Mouse (Mus musculus) brain, embryonic 14.5 days (tissue): ENCODE measurements at regions not wholly inside any gene's neighbourhood (a gene's known extent, or its start where the extent isn't known, plus 50 kb on each side); places are given as distances from the start of the nearest gene placed in this dataset.
"Not testable (repeated sequence)": the region's sequence is repeated elsewhere in the genome, so short reads cannot be mapped to it uniquely, and the experiment has no call there.

Experiments
- DNase-seq: peaks from one replicate; pipeline ENCODE4 v3.0.0-alpha.2; 2011; ENCODE audit warnings: low read depth
- CTCF ChIP-seq: fragments of 200-500 bp; IDR thresholded peaks from 2 replicates; pipeline ENCODE4 v1.5.1; 2012; ENCODE audit warnings: inconsistent platforms, mild to moderate bottlenecking, moderate library complexity, borderline replicate concordance; ENCODE audit not compliant: insufficient read depth, insufficient read length; ENCODE audit errors: extremely low read depth
- POLR2A ChIP-seq: fragments of 200-500 bp; IDR thresholded peaks from 2 replicates; pipeline ENCODE4 v1.6.1; 2012; ENCODE audit warnings: mild to moderate bottlenecking, inconsistent platforms, borderline replicate concordance; ENCODE audit not compliant: poor library complexity, insufficient read depth, insufficient read length, severe bottlenecking; ENCODE audit errors: extremely low read depth

DNA sequence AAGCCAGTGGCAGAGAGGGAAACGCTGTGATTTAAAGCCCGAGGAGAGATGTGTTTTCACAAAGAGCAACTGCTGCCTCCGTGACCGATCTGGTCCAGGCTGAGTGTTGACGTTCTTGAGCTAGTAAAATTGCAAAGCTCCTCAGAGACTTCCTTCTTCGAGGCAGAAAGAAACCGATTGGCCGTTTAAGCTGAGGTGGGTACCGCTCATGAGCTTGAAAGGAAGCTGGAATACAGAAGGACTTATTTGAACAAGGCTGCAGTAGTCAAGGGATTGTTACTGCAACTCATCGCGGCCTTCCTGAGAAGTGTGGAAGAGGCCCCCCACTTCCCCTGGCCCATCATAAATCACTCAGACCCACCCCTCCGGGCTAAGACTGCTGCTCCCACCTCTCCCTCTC lies 132.9 kb upstream of the Intu start:
- TF ChIP-seq POLR2A (no peak), CTCF (no peak)
- no peak for DNase-seq

DNA sequence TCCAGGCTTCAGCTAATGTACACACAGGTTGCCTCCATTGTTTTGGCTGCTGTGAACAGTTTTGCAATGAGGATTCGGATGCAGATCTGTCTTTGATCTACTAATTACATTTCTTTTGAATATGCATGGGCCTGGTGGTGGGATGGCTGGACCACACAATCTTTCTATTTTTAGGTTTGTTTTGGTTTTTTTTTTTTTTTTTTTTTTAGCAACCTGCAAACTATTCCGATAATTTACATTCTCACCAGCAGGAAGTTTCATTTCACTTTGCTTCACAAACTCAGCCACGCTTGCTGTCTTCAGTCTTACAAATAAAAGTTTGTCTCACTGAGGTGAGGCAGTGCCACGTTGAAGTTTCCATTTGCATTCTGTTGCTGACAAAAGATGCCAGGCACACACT lies 127.7 kb upstream of the Intu start:
- TF ChIP-seq CTCF (no peak), POLR2A (no peak)
- no peak for DNase-seq

DNA sequence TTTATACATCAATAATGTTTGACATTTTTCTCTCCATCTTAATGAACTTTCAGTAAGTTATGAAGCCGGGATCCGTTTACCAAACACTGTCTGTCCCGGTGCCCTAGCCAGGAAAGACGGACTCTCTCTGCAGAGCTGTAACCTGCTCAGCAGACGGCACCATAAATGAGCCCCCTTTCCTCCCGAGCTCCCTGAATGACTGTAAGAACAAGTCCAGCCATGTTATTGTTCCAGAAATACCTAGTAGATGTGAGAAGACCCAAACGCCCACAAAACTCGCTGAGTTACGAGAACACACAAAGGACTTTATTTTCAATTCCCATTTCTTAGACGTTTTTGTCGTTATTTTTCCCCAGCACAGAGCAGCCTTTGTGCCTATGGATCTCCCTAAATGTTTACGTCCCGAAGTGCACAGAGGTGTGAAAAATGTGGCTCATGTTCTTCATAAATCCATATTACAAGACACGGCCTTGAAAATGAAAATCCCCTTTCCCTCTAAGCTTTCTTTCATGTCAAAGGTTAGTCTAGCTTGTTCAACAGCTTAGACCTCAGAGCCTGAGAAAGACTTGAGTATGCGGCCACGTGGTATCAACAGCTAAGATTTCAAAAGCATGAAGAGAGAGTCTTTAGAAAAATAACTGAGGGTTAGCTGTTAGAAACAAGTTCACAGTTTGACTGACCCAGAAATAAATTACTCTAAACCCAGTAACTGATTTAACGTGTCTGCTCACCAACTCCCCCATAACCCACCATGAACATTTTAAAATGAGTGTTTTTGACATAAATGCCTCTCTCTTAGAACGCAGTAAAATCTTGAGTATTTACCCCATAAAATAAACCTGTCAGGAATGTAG lies 125.8 kb upstream of the Intu start:
- TF ChIP-seq CTCF (no peak), POLR2A (no peak)
- DNase-seq: no peak

DNA sequence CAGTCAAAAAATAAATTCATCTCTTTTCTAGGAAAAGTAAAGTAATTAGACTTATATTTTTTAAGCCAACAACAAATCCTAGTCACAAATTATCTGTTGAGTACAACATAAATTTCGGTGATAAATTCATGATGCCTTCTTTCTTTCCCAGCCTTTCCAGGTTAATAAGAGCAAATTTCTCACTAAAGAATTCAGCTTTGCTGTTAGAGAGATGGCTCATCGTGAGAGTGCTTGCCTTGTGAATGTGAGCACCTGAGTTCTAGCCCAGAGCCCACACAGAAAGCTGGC lies 125.2 kb upstream of the Intu start:
- no peak for DNase-seq
- TF ChIP-seq POLR2A (no peak), CTCF (no peak)

DNA sequence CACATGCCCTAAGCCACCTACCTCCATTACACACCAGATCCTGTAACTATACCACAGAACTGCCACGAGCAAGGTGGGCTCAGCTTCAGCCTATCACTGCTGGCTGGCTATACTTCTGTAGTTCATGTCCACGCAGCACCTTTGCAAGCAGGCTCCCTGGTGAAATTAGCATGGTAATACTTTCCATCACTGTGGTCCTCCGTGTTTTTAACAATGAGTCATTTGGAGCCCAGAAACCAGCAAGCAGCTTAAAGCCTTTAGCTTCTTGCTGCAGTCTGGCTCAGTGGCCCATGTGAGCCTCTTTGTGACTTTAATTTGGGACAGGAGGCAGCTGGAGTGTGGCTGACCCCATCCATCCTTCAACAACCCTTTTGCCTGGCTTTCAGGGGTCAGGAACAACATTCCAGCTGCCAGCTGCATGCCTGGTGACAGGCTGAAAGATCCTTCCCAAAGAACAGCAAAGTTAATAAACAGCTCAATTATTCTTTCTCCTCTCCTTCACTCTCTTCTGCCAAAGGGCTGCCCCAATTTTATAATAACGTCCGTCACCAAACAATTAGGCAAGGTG lies 122.1 kb upstream of the Intu start:
- TF ChIP-seq CTCF: no peak
- no peak for TF ChIP-seq POLR2A

DNA sequence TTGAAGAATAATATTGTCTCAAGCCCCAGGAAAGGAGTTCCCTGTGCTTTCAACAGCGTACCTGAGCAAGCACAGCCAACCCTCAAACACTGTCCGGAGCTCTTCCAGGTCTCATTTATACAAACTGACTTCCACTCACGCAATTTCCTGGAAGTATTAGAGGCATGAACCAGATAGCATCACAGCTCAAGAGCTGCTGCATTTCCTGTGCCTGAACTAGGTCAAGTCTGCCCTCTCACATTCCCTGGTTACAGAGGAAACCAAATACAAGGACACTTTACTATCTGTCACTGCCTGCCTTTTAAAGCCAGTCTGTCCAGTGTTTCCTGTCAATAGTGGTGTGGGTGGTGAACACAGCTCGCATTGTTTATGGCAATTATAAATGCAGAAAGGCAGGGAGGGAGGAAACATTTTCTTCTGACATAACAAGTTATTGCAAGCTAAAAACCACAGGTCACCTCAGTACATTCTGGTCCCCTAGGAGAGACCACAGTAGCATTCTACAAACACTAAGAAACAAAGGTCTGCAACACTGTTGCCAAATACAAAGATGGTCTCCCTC lies 120.3 kb upstream of the Intu start:
- no peak for DNase-seq
- no peak for TF ChIP-seq POLR2A
- no peak for TF ChIP-seq CTCF

More for the DNA sequence above, 122.1 kb upstream of the Intu start:
- DNase-seq: peak; percentile 29

DNA sequence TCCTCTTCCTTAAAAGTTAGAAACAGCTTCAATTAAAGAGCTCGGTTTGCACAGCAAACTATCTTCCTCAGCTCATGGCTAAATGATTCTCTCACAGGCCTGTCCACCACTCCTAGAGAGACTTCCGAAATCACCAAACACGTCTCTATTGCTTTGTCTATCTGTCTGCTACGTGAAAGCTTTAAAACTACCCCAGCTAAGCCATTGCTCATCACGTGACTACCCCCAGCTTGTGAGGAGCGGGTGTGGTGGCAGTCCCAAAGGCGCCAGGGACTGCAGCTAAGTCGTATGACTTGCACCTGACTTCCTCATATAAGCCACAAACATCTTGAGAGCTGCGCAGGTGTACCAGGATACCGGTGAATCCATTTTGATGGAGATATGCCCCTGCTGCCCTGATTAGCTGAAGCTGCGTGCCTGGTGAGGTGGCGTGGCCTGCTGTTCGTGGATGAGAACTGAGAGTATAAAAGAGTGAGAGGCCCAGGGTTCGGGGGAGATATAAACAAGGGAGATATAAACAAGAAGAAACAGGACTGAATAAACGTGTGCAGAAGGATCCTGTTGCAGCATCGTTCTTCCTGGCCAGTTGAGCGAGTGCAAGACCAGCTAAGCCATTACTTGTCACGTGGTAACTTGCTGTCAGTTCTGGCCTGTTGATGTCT lies 105.8 kb upstream of the Intu start:
- not testable (repeated sequence) for DNase-seq

DNA sequence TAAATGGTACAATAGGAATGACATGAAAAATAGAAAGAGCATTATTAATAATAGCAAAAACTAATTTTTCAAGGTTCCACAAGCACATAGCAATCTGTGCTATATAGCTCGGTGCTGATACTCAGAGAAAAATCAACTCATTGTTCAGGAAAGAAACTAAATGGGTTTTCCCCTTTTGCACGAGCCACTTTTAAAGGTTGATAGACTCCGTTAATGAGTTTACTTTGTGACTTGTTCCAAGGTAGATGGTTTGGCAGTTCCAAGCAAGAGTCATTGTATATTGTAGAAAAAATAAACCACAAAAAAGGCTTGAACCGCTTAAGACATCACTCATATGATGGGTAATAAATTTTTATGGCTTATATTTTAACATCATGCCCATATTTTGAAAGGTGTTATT lies 105.0 kb upstream of the Intu start:
- TF ChIP-seq POLR2A: no peak
- no peak for TF ChIP-seq CTCF
- DNase-seq: no peak

DNA sequence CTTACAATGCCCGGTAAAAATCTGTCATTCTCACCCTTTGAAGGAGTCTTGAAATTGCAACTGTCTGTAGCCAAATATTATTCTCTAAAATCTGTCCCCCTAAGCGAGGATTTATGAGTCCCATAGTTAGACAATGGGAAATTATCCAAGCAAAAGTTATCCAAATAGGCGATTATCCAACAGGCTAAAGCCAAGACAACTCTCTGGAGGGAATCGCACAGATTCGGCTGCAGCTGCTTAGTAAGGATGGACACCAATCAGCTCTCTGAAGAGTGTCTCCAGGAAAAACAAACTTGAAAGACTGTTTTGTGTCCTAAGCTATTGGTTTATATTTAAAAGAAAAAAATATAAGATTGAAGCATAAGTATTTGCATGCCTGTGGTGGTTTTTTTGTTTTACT lies 103.1 kb upstream of the Intu start:
- no peak for TF ChIP-seq POLR2A
- no peak for TF ChIP-seq CTCF

DNA sequence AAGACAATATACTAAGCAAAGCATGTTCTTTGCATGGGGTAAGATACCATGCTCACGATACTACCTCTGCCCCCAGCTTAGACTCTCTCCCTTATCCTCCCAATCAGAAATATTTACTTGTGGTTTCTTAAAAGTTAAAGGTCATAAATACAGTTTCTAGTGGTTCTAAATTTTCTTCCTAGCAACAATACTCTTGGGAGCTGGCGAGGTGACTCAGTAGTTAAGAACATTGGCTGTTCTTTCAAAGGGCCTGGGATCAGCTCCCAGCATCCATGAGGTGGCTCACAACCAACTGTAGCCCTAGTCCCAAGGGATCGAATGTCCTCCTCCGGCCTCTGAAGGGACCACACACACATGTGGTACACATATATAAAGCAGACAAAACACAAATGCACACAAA lies 92.8 kb upstream of the Intu start:
- no peak for DNase-seq
- TF ChIP-seq CTCF: no peak
- no peak for TF ChIP-seq POLR2A

More for the DNA sequence above, 103.1 kb upstream of the Intu start:
- peak; percentile 24 for DNase-seq

DNA sequence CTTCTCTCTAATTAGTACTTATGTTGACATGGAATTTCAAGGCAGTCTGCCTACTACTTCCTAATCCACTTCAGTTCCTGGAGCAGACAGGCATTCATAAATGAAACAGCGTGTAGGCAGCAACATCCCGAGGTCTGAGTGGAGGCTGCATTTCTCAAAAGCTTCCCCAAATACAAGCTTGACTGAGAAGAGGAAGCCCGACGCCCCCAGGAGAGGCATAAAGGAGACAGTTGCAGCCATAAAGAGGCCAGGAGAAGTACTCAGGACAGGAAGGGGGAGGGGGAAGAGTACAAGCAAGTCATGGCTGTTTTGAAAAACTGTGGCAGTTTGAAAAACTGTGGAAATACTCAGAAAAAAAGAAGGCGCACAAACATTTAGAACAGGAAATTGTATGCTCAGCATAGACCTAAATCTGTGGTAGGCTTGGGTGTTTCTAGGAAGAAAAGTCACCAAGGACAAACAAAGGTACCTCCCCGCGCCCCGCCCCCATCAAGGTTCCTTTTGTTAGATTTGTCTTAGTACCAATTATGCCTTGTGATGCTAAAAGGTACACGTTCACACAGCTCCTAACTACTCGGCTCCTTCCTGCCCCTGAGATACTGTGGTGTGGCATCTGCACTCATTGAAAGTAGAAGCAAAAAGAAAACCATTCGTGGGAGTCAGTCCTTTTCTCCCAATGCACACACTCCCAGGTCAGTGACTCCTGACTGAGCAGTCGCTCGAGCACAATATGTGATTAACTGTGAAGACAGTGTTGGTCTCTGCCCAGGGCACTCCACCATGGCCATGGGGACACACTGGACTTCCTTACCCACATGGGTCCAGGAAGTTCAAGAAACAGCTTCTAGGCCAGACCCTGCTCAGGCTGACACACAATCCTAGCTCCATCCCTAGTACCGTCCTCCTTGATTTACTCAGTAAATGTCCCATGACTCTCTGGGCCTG lies 89.7 kb upstream of the Intu start:
- no peak for TF ChIP-seq CTCF
- TF ChIP-seq POLR2A: no peak
- DNase-seq: peak; percentile 15

DNA sequence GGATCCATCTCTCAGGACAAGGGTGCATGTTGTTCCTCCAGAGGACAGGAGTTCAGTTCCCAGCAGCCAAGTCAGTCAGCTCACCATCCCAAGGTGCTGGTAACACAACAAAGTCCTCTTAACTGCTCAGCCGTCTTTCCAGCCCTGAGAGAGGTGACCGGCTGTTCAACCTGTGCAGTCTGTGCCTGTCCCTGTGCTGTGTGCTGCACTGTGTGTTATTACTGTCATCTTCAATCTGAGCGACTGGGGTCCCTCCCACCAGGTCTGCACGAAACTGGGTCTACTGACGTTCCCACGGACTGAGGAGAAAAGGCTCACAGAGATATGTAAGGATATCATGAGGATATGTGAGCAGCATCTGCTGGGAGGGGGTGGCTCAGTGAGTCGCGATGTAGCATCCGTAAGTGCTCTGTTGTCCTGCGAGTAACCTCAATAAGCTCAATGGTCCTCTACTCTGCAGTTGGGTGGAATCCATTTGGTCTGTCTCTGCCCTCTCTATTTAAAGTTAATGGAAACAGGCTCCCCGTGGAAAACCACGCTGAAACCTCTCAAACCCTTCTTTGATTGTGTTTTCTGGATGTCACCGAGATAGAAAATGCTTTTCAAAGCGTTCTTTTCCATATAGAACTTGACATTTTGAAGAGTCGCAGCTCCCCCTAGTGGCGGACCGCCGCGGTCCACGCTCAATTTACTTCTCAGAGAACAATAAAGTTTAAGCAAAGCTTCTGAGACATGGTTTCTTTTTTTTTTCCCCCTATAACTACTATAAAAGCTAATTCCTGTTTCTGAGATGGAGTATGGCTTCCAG lies 87.1 kb upstream of the Intu start:
- TF ChIP-seq POLR2A (no peak), CTCF (peak; percentile 93)
- DNase-seq: peak; percentile 93
